Mouse (Mus musculus) embryonic facial prominence, embryonic 14.5 days (tissue): Measurements from ENCODE around the gene Tesmin. TPM values are rescaled to one million over a fixed set of nuclear protein-coding genes. Genes with fewer than 3 reads are reported as not detected.

Source experiments
- ATAC-seq: fragments of 200-750 bp; cut with Nextera tagmentation; 2 replicates; pipeline ENCODE4 v1.8.0; 2017; ENCODE audit warnings: low read depth, moderate number of reproducible peaks, moderate TSS enrichment
- DNase-seq: peaks from one replicate; pipeline ENCODE4 v3.0.0-alpha.2; 2015; ENCODE audit warnings: low spot score
- H3K27ac ChIP-seq: fragments of 300-500 bp; sonication (generic); replicated peaks from 2 replicates; pipeline ENCODE4 v1.5.1; 2014; ENCODE audit warnings: low read depth, mild to moderate bottlenecking, low read length, moderate library complexity
- H3K27me3 ChIP-seq: fragments of 300-500 bp; sonication (generic); replicated peaks from 2 replicates; pipeline ENCODE4 v1.6.1; 2014; ENCODE audit warnings: low read length; ENCODE audit not compliant: control insufficient read depth, insufficient read depth
- H3K36me3 ChIP-seq: fragments of 300-500 bp; sonication (generic); 2 replicates; pipeline ENCODE4 v1.6.1; 2014; ENCODE audit warnings: low read length, mixed read lengths; ENCODE audit not compliant: control insufficient read depth, insufficient read depth
- H3K4me1 ChIP-seq: fragments of 300-500 bp; sonication (generic); 2 replicates; pipeline ENCODE4 v1.6.1; 2014; ENCODE audit warnings: antibody characterized with exemption, low read length; ENCODE audit not compliant: control insufficient read depth, insufficient read depth
- H3K4me2 ChIP-seq: fragments of 300-500 bp; sonication (generic); 2 replicates; pipeline ENCODE4 v1.6.1; 2014; ENCODE audit warnings: low read depth, mild to moderate bottlenecking, low read length, moderate library complexity, mixed read lengths
- H3K4me3 ChIP-seq: fragments of 300-500 bp; sonication (generic); 2 replicates; pipeline ENCODE4 v1.5.1; 2014; ENCODE audit warnings: low read depth, mild to moderate bottlenecking, low read length
- H3K9ac ChIP-seq: fragments of 300-500 bp; sonication (generic); 2 replicates; pipeline ENCODE4 v1.6.1; 2014; ENCODE audit warnings: low read depth, mild to moderate bottlenecking, low read length, moderate library complexity, mixed read lengths
- H3K9me3 ChIP-seq: fragments of 300-500 bp; sonication (generic); 2 replicates; pipeline ENCODE4 v1.6.1; 2016; ENCODE audit warnings: low read length; ENCODE audit not compliant: control insufficient read depth
- WGBS: fragments of 180-500 bp; shearing (Covaris S2); extraction: QIAGEN DNeasy Blood & Tissue Kit; methylation state at CpG from one replicate; pipeline ENCODE4 v1.1.7; 2014; 5-methylcytosine and 5-hydroxymethylcytosine counted together
- polyA plus RNA-seq: library from polyadenylated mRNA; unstranded; fragments of >200 nt; fragmentation: Nextera tagmentation; extraction: Ambion mirVana; gene quantifications from 2 replicates; pipeline ENCODE4 v1.2.1, GENCODE M21; 2014

Tesmin gene
- polyA plus RNA-seq, 1 experiment from 2014 or later = 0.29 TPM

DNA sequence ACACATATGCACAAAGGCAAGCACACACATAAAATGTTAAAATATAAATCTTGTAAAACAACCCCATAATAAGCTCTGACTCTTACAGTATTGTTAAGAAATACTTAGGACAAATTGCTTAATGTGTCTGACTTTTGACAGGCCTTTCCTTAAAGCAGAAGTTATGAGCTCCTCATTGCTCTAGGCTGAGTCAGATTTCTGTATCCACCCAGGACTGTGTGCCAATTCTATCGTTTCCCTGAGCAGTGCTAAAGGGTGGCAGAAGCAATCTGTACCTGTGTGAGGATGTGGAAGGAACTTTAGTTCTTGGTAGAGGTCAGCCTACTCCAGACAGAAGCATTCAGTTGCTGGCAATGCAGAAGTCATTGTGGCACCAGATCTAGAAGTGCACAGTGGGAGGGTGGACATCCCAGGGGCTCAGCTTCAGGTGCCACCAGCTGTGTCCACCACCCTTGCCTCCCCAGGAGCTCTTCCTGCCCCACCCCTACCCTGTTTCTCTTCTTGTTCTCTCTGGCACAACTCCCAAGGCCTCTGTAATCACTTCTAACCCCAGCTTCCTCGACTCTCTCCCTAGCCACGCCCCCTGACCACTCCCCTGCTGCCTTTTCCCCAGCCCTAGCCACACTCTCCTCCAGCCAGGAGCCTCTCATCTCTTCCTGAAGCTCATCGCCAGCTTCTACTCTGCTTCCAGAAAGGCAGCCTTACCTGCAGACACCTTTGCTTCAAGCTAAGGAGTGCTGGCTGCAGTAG, 11.5 kb upstream of the Tesmin start:
- ATAC-seq = no peak
- WGBS = 29% methylated on average over 4 of the region's 4 CpGs

DNA sequence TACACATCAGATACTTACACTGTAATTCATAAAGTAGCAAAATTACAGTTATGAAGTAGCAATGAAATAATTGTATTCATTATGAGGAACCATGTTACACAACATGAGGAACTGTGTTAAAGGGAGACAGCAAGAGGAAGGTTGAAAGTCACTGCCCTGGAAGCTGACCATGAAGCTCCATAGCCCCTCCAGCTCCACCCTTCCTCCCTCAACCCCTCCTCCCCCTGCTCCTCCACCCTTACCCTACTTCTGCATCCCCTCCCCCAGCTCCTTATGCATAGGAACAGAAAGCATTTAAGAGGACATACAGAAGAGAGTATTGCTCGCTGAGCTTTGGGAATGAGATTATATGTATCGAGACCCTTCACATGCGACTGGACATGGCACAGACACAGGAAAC, 10.0 kb upstream of the Tesmin start:
- Histone ChIP-seq H3K9me3 (no peaks in the 10 kb centered on the region), H3K36me3 (peaks cover 5% of the 10 kb centered on the region; the same call in 1 of the 2 replicates), H3K9ac (no peak overlapping the region), H3K4me1 (no peaks in the 10 kb centered on the region), H3K4me2 (no peak overlapping the region), H3K27me3 (no peaks in the 10 kb centered on the region), H3K4me3 (no peak overlapping the region), H3K27ac (no peak overlapping the region)
- ATAC-seq (no peak), DNase-seq (no peak)
- WGBS = 84% methylated on average over 3 of the region's 3 CpGs

More for the DNA sequence above, 11.5 kb upstream of the Tesmin start:
- no peak overlapping the region for H3K27ac ChIP-seq
- no peak overlapping the region for H3K9ac ChIP-seq
- peaks cover 9% of the 10 kb centered on the region; the same call in 1 of the 2 replicates for H3K36me3 ChIP-seq
- no peaks in the 10 kb centered on the region for H3K9me3 ChIP-seq
- H3K27me3 ChIP-seq = no peaks in the 10 kb centered on the region
- no peak overlapping the region for H3K4me3 ChIP-seq
- no peaks in the 10 kb centered on the region for H3K4me1 ChIP-seq
- no peak overlapping the region for H3K4me2 ChIP-seq
- no peak for DNase-seq

- Histone ChIP-seq H3K4me3 (no peak overlapping the region), H3K36me3 (peaks cover 10% of the 10 kb centered on the region; the same call in 1 of the 2 replicates), H3K4me1 (no peaks in the 10 kb centered on the region), H3K9ac (no peak overlapping the region), H3K27ac (no peak overlapping the region), H3K27me3 (no peaks in the 10 kb centered on the region), H3K9me3 (peaks cover 8% of the 10 kb centered on the region; the same call in 1 of the 2 replicates), H3K4me2 (no peak overlapping the region)
- DNase-seq = no peak
- WGBS = 64% methylated on average over 6 of the region's 6 CpGs
- ATAC-seq = no peak
Measured at GRCm38 (mm10) chr19:3388061-3388460, 596 bp upstream of the Tesmin start.

GRCm38 (mm10) chr19:3389089-3389488, 432 bp downstream of the Tesmin start:
- ATAC-seq (peak; percentile 96), DNase-seq (peak; percentile 89)
- WGBS = 2% methylated on average over 22 of the region's 43 CpGs
- H3K4me2 ChIP-seq = peak overlapping the region; percentile 94
- H3K4me3 ChIP-seq = peak overlapping the region; percentile 49
- no peak overlapping the region for H3K27ac ChIP-seq
- peaks cover 8% of the 10 kb centered on the region; the same call in 1 of the 2 replicates for H3K9me3 ChIP-seq
- no peaks in the 10 kb centered on the region for H3K4me1 ChIP-seq
- peaks cover 8% of the 10 kb centered on the region; the same call in 1 of the 2 replicates for H3K36me3 ChIP-seq
- H3K27me3 ChIP-seq = no peaks in the 10 kb centered on the region
- peak overlapping the region; percentile 68 for H3K9ac ChIP-seq

DNA sequence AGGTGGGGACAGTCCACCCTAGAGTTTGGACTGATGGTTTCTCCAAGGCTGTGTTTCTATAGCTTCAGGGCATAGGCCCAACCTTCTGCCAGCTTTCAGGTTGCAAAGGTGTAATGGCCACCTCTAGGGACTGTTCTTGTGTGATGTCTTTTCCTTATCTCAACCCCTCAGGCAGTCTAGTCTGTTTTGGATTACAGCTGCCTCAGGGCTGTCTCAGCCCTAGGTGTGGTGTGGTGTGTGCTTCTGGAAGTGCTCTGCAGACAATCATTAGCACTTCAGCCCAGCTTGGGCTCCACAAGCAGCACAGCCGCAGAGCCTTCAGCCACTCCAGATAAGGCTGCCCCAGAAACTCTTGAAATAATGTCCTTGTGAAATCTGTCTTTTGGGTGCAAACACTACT, 3.7 kb downstream of the Tesmin start:
- no peak for ATAC-seq
- Histone ChIP-seq H3K36me3 (no peaks in the 10 kb centered on the region), H3K4me1 (no peaks in the 10 kb centered on the region), H3K9ac (no peak overlapping the region), H3K4me2 (no peak overlapping the region), H3K9me3 (peaks cover 8% of the 10 kb centered on the region; the same call in 1 of the 2 replicates), H3K27ac (no peak overlapping the region), H3K27me3 (no peaks in the 10 kb centered on the region), H3K4me3 (no peak overlapping the region)
- DNase-seq = no peak
- 85% methylated on average over 1 of the region's 1 CpGs for WGBS

DNA sequence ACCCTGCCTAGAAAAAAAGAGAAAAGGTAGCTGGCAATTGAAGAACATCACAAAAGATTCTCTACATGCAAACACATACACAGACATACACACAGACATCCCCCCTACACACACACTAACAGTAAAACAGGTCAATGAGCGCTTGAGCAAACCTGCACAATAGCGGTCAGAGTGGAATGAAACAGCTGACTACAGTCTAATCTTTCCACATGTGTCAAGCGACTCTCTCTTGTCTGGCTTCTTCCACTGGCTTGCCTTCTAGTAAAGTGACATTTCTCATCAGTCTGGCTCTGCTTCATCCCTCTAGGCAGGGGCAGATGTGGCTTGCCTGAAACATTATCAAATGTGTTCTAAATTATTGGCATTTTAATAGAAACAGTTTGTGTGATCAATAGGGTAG, 5.6 kb downstream of the Tesmin start:
- WGBS = 79% methylated on average over 3 of the region's 3 CpGs
- Histone ChIP-seq H3K4me2 (no peak overlapping the region), H3K4me1 (no peaks in the 10 kb centered on the region), H3K9me3 (peaks cover 8% of the 10 kb centered on the region; the same call in 1 of the 2 replicates), H3K36me3 (no peaks in the 10 kb centered on the region), H3K27ac (no peak overlapping the region), H3K27me3 (no peaks in the 10 kb centered on the region), H3K4me3 (no peak overlapping the region), H3K9ac (no peak overlapping the region)
- no peak for ATAC-seq
- no peak for DNase-seq

DNA sequence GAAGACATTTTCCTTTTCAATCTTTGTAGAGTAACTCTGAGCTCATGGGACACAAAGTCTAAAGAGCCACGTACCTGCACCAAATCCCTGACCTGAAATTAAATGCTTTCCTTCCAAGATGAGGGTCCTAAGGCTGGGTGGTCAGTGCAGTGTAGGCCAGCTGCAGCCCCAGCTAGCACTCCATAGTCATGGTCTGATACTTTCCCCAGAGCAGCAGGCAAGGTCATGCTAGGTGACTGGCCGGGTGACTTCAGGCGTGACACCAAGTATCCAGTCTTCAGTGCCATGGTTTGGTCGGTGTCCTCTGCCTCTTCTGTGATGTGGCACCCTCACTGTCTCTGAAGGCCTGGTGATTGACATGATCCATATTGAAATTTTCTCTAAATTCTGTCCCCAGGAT, 11.4 kb downstream of the Tesmin start:
- no peaks in the 10 kb centered on the region for H3K9me3 ChIP-seq
- ATAC-seq (no peak), DNase-seq (no peak)
- WGBS = 88% methylated on average over 4 of the region's 4 CpGs
- no peaks in the 10 kb centered on the region for H3K4me1 ChIP-seq
- no peak overlapping the region for H3K4me2 ChIP-seq
- no peaks in the 10 kb centered on the region for H3K36me3 ChIP-seq
- no peak overlapping the region for H3K4me3 ChIP-seq
- H3K27ac ChIP-seq = no peak overlapping the region
- no peak overlapping the region for H3K9ac ChIP-seq
- H3K27me3 ChIP-seq = no peaks in the 10 kb centered on the region

- 83% methylated on average over 7 of the region's 7 CpGs for WGBS
- H3K27ac ChIP-seq = no peak overlapping the region
- no peak for DNase-seq
- H3K9me3 ChIP-seq = no peaks in the 10 kb centered on the region
- H3K27me3 ChIP-seq = no peaks in the 10 kb centered on the region
- no peak overlapping the region for H3K9ac ChIP-seq
- no peak overlapping the region for H3K4me2 ChIP-seq
- H3K4me3 ChIP-seq = no peak overlapping the region
- ATAC-seq = no peak
- H3K4me1 ChIP-seq = no peaks in the 10 kb centered on the region
- H3K36me3 ChIP-seq = no peaks in the 10 kb centered on the region
Measured at GRCm38 (mm10) chr19:3401504-3401903, 12.8 kb downstream of the Tesmin start.

GRCm38 (mm10) chr19:3401943-3402342, 13.3 kb downstream of the Tesmin start:
- DNase-seq (no peak), ATAC-seq (no peak)
- no peak overlapping the region for H3K9ac ChIP-seq
- no peaks in the 10 kb centered on the region for H3K36me3 ChIP-seq
- 56% methylated on average over 7 of the region's 7 CpGs for WGBS
- H3K4me2 ChIP-seq = no peak overlapping the region
- no peak overlapping the region for H3K4me3 ChIP-seq
- no peaks in the 10 kb centered on the region for H3K27me3 ChIP-seq
- H3K27ac ChIP-seq = no peak overlapping the region
- H3K9me3 ChIP-seq = no peaks in the 10 kb centered on the region
- no peaks in the 10 kb centered on the region for H3K4me1 ChIP-seq
